Mouse (Mus musculus): ENCODE measurements around the gene Ror1.

DNA sequence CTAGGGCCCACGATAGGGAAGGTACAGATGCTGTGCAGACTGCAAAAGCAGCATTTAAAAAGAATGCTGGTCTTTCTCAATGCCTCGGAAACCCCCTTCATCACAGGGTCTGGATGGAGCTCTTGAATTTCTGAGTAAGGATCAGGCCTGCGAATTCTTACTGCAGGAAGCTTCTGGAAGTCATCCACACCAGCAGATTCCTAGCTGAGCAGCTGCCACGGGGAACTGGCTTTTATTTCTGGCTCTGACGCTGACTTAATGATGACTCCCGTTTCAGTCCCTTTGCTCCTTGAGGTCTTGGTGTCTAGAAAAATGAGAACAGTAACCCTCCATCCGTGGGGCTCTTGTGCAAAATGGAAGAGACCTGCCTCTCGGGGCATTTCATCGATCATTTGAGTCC lies 39.5 kb upstream of the Ror1 start:
- TF ChIP-seq POLR2A (IDR thresholded peaks at IDR 0.05; ENCODE audit: insufficient read length, low read depth) = no peak
- no peak for TF ChIP-seq TCF12 (IDR thresholded peaks at IDR 0.05; ENCODE audit: insufficient read depth, poor library complexity, severe bottlenecking)
- no peak for TF ChIP-seq E2F4 (IDR thresholded peaks at IDR 0.05; ENCODE audit: insufficient read depth)
- TF ChIP-seq MAX (IDR thresholded peaks at IDR 0.05; ENCODE audit: low read depth) = no peak
